Mouse (Mus musculus) cortical plate, adult 2 months (tissue): ENCODE measurements around the gene Dek.

Experiments used
- CTCF ChIP-seq: fragments of 200-500 bp; IDR thresholded peaks from 2 replicates; pipeline ENCODE4 v1.5.1; 2011; ENCODE audit warnings: mild to moderate bottlenecking, control low read depth, low read length; ENCODE audit not compliant: insufficient read depth; ENCODE audit errors: extremely low read depth
- POLR2A ChIP-seq: fragments of 200-500 bp; IDR thresholded peaks from 2 replicates; pipeline ENCODE4 v1.6.1; 2011; ENCODE audit warnings: mild to moderate bottlenecking, low read length, control low read depth; ENCODE audit not compliant: insufficient read depth; ENCODE audit errors: extremely low read depth

- TF ChIP-seq POLR2A (no peak), CTCF (no peak)
Measured at GRCm38 (mm10) chr13:47071871-47072270, 34.1 kb downstream of the Dek start.
